Mouse (Mus musculus) CD4-positive, CD25-positive, alpha-beta regulatory T cell, adult 4 months (primary cell): ENCODE measurements around the gene Foxp1. TPM values are rescaled to one million over a fixed set of nuclear protein-coding genes. Genes with fewer than 3 reads are reported as not detected.

Experiments
- ATAC-seq: one replicate; pipeline ENCODE4 v1.8.0; 2017
- polyA plus RNA-seq, 2 experiments: library from polyadenylated mRNA; unstranded; fragments of 100-300 nt; shearing (Covaris generic); gene quantifications; one replicate each; pipeline ENCODE4 v1.2.1; 2017

Foxp1 gene
- polyA plus RNA-seq, 2 experiments from 2014 or later: 275 to 341 TPM

- no peak for ATAC-seq
Observed at GRCm38 (mm10) chr6:99277251-99277650, 245.3 kb downstream of the Foxp1 start.

DNA sequence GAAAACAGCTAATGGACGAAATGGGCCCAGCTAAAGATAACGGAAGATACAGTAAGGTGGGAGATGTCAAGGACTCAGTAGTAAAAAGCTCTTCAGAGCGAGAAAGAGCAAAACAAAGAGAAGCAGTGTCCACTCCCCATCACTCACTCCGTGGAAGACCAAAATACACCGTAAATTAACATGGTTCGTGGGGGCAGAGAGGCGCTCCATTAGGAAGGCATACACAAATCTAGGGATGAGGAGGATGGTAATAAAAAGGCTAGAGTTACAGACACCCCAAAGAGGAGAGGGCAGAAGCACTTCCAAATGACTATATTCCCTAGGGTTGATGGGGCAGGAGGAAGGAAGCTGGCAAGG, 246.2 kb downstream of the Foxp1 start:
- no peak for ATAC-seq

- peak; percentile 51 for ATAC-seq
Observed at GRCm38 (mm10) chr6:99275381-99276296, 246.9 kb downstream of the Foxp1 start.

DNA sequence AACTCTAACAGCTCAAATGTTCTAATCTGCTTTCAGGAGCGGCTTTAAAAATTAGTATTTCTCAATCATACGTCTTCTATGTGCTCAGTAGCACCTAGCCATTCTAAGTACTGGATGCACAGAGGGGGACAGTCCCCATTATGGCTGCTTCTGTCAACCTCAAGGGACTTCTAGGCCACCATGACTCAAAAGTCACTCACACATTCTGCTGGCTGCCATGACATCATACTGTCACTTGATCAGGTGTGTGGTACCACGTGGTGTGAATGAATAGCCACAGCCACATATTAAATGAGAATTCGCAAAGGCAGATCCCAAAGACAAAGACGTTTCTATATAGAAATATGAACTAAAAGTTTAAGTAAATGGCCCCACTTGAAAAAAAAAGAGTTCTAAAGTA, 247.9 kb downstream of the Foxp1 start:
- ATAC-seq: peak; percentile 80

DNA sequence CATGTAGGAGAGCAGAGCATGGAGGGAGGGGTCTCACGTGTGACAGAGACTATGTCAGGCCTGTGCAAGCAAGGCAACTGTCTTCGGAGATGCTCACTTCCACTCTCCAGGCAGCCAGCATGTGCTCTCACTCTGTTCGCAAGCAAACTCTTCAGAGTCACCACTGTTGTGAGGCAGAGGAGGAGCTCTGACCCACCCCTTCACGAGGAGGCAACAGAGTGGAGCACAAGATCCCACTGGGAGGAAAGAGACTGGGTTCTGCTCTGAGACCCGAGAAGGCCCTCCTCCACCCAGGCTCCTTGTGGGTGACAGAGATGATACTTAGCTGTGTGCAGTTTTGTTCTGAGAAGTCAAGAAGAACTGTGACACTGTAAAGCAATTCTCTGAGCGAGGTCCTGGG, 248.3 kb downstream of the Foxp1 start:
- ATAC-seq: peak; percentile 5

DNA sequence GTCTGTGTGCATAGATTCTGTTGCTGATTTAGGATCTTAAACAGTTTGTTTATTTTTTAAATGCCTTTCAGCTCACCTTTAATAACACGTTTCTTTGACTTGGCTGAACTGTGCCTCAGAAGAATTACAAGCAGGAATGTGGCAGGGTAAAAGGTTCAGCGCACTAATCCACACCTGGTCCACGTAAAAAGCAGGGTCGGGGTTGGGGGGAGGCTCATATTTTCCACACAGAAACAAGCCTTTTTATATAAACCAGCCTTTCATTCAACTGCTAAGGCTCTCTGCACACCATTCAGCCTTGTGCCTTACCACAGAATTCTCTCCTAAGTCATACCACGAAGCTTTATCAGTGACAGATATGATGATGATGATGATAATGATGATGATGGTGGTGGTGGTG, 249.3 kb downstream of the Foxp1 start:
- ATAC-seq: no peak

GRCm38 (mm10) chr6:99272174-99272573, 250.3 kb downstream of the Foxp1 start:
- ATAC-seq: no peak

DNA sequence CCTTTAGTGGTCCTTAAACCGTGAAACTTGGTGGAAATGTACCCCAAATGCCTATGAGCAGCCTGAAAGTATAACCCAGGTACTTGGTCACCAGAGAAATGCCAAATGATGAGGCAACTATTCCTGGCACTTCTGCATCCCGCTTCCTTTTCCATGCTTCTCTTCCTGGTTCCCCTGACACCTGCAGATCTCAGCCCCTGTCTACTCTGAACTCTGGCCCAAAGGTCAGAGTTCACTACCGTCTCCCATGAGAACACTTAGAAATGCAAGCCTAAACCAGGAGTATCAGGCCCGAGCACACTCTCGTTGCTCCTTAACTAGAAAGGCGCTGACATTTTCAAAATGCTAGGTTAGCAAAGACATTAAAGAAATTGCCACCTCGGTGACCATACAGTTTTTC, 250.8 kb downstream of the Foxp1 start:
- no peak for ATAC-seq

DNA sequence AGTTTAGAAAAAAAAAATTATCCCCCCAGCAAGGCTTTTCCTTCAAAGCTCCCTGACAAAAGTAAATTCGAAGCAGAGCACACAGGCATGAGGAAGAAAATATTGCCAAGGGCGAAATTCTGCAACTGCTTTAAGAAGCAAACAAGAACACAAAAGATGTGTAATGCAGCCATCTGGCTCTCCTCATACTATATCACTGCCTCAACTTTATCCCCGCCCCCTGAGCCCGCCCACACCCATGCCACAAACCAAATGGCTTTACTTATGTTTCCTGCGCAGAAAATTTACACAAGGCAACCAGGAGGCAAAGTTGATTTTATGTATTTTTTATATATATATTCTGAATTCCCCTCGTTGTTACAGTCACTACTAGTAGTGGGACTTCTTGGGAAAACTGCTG, 252.6 kb downstream of the Foxp1 start:
- peak; percentile 50 for ATAC-seq

DNA sequence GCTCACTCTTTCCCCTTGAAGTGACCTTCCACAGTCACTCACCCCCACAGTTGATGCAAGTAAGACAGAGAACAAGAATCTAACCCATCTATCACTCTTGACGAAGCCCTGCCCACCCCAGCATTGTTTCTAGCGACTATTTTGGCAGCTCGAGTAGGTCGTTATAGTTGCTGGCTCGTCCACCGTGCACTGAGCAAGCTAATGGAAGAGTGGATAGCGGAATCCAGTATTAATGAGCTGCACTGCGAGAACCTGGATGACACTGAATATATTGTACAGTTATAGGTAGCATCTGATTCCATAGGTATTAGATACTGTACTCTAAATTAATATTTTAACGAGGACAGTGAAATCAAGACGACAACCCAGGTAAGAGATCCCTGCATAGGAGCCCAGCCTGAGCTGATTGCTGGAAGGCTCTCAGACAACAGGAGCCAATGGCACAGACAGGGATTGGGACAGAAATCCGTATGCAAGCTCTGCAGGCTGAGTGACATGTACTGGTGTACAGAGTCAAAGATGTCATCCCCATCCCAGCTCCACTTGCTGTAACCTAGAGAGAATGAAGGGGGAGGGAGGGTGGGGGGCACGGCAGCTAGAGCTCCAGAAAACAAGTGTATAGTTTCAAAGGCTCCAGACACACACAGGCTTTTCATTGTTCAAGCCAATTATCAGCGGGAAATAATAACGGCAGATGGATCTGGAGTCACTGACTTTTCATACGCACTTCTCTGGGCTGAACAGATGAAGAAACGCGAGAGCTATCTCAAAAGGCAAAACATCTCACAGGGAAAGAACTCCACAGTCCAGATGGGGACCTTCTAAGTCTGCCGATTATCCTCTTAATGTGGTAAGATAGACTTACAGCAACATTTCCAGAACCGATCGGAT, 254.1 kb downstream of the Foxp1 start:
- no peak for ATAC-seq

GRCm38 (mm10) chr6:99265945-99266656, 256.4 kb downstream of the Foxp1 start:
- ATAC-seq: peak; percentile 12

DNA sequence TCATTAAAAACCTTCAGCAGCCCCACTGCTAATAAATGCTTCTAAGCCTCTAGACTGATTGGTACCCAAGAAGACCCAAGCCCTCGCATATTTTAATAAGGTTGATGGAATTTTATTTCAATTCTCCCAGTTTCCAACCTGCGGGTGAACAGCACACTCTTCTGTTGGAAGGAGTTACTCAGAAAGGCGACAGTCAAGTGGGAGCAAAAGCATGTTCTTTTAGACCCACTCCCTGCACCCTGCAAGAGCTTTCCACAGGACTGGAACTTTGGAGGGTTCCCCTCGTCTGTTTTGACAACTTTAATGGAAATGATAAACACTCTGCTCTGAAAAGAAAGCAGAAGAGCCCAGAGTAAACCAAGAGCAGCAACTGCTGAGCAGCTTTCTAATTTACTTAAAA, 257.3 kb downstream of the Foxp1 start:
- ATAC-seq: no peak

DNA sequence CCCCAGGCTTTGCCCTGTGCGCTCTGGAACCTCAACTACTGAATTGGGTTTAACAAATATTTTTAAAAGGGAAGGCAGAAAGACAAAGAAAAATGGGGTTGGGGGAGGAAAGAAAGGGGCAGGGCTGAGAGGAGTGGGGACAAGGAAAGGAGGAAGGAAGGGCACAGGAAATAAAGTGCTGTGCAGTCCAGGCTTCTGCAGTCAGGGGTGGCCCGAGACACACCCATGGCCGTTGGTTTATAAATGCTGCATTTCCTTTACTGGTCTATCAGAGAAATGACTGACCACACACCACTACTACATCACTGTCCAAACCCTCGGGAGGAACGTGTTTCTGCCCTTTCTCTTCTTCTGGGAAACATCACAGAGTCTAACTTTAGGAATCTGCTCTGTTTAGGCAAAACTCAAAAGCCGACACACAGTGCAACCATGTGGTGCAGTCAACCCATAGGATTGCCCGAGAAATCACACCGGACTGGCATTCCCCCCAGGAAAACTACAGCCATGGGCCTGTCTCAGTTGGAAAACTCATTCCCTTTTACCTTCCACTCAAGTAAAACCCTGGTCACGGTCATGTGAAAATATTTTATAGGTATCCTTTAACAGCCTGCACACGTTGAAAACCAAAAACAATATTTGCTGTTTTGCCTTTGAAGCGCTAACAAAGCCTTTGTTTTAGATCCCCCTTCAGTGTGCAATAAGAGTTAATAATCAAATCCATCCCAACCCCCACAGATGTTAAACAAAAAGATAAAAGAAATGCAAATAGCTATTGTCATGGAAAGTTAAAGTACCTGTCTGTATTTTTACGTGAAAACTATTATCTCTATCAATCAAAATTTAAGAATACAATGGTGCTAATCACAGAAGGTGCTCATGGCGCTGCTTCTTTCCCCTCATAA, 258.1 kb downstream of the Foxp1 start:
- ATAC-seq: no peak

DNA sequence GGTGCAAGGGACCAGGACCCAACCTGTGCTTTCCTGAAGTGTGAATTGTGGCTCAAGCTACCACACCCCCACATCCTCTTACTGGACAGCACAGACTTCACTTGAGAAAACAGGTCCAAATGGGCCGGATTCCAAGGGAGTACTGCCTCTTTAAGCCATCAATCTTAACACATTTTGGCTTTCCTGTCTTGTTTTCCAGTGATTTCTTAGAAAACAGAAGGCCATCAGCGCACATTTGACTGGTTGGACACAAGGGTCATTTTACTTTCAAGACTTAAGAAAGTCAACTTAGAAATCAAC, 258.7 kb downstream of the Foxp1 start:
- ATAC-seq: no peak

GRCm38 (mm10) chr6:99263061-99263885, 259.2 kb downstream of the Foxp1 start:
- no peak for ATAC-seq

DNA sequence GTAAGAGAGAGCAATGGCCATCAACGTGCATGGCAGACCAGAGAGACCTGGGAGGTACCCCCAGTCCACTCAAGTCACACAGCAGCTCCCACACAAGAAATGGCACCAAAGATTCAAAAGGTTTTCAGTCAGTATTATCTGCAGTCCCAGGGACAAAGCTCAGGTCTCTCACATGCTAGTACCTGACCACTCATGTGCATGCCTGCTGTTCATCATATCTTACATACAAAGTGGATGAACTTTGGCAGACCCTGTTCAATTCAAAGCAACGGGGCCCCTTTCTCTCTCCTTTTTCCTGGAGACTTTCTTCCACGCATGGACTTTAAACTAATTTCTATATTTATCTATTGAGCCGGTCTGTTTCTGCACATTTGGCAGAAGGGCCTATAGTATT, 260.8 kb downstream of the Foxp1 start:
- no peak for ATAC-seq

DNA sequence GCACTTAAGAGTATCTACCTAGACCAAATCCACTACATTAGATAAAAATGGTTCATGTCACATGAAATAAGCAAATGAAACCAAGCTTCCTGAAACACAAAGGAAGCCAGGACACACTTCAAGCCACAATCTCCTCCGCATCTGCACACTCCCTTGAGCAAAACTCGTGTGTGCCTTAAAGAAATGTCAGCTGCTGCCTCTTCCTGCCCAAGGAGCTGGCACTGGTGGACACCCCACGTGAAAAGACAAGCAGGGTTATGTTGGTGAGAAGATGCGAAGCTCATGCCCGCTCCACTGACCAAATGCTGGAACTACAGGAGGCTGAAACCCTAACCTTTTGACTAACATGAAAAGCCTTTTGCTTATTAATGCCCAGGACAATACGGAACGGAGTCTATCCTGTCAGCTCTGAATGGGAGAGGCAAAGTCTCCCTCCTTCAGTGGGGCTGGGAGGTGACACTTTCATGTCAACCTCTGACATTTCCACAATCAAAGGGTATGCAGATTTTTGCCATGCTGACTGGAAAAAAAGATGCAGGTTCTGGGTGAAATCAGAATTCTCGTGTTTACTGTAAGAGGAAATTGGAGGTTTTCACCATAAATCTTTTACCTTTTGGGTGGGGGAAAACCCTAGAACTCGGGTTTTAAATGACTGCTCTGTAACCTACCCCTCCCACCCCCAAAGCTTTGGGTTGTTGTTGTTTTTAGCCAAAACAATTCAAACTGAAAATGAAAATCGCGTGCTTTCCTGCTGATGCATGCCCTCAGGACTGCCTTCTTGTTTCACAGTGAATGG, 261.4 kb downstream of the Foxp1 start:
- ATAC-seq: peak; percentile 60

- ATAC-seq: no peak
Observed at GRCm38 (mm10) chr6:99258346-99258745, 264.2 kb downstream of the Foxp1 start.

DNA sequence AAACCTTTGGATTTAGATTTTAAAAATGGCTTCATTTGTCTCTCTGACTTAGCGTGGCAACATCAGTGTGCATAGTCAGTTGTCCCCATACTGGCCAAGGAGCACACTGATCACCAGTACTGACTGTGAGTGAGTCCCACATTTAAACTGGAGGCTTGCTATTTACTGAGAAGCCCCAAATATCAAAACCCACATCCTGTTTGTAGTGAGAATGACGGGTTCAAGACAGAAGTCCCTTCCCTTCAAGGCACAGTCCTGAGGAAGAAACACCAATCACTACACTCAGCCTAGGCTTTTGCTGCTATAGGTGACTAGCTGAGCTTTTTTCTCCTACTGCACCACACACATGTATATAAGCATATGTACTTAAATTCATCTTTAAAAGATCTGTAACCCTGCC, 264.8 kb downstream of the Foxp1 start:
- ATAC-seq: peak; percentile 26

GRCm38 (mm10) chr6:99253331-99253730, 269.2 kb downstream of the Foxp1 start:
- no peak for ATAC-seq
